Mouse (Mus musculus) CH12.LX (cell line): ENCODE measurements around the gene Gm8994. TPM values are rescaled to one million over a fixed set of nuclear protein-coding genes. Genes with fewer than 3 reads are reported as not detected.

Experiments used
- DNase-seq: peaks from one replicate; pipeline ENCODE4 v3.0.0-alpha.2; 2013; ENCODE audit errors: extremely low read depth
- H3K27ac ChIP-seq: 2 replicates; pipeline ENCODE4 v1.5.1; 2012; ENCODE audit warnings: low read depth, mild to moderate bottlenecking, control low read depth, moderate library complexity; ENCODE audit not compliant: insufficient read depth
- H3K27me3 ChIP-seq: replicated peaks from 2 replicates; pipeline ENCODE3; 2012; ENCODE audit warnings: inconsistent platforms
- H3K36me3 ChIP-seq, 2 experiments: replicated peaks in 1 of 2; 2 replicates each; pipeline versions ENCODE3 to v1.6.1; 2012; ENCODE audit warnings: inconsistent platforms in 1 of 2, low read length in 1 of 2, mild to moderate bottlenecking in 1 of 2, mixed read lengths in 1 of 2, moderate library complexity in 1 of 2; ENCODE audit not compliant: control insufficient read depth in 1 of 2, insufficient read depth in 1 of 2
- H3K4me1 ChIP-seq, 2 experiments: 2 replicates each; pipeline ENCODE4 v1.6.1; 2012; ENCODE audit warnings: inconsistent platforms in 1 of 2, moderate library complexity in 1 of 2; ENCODE audit not compliant: insufficient read depth in 2 of 2, control insufficient read depth in 1 of 2
- H3K4me2 ChIP-seq: 2 replicates; pipeline ENCODE4 v1.6.1; 2012; ENCODE audit warnings: low read depth, mild to moderate bottlenecking, control low read depth; ENCODE audit not compliant: poor library complexity, insufficient read depth, severe bottlenecking
- H3K4me3 ChIP-seq, 3 experiments: fragments of 150-350 bp in 1 of 3; sonication (generic) in 1 of 3; replicated peaks in 1 of 3; 2 replicates each; pipeline versions ENCODE3 to v1.5.1; 2011 to 2012; ENCODE audit warnings: low read depth in 2 of 3, low read length in 2 of 3, mild to moderate bottlenecking in 2 of 3, moderate library complexity in 2 of 3, control low read depth in 1 of 3, improper control_type of control experiment in 1 of 3, inconsistent platforms in 1 of 3, mixed read lengths in 1 of 3; ENCODE audit not compliant: poor library complexity in 1 of 3
- H3K79me2 ChIP-seq: replicated peaks from 2 replicates; pipeline ENCODE4 v1.6.1; 2012; ENCODE audit warnings: mild to moderate bottlenecking, moderate library complexity; ENCODE audit not compliant: control insufficient read depth, poor library complexity, insufficient read depth, severe bottlenecking; ENCODE audit errors: extremely low read depth
- H3K9ac ChIP-seq: 2 replicates; pipeline ENCODE4 v1.6.1; 2012; ENCODE audit warnings: low read depth, mild to moderate bottlenecking, control low read depth, moderate library complexity; ENCODE audit not compliant: insufficient read depth
- H3K9me3 ChIP-seq: replicated peaks from 2 replicates; pipeline ENCODE3; 2012; ENCODE audit warnings: low read length, inconsistent platforms, mixed read lengths
- CHD2 ChIP-seq: IDR thresholded peaks from 2 replicates; pipeline ENCODE4 v1.6.1; 2011; ENCODE audit warnings: low read length, improper control_type of control experiment
- E2F4 ChIP-seq: IDR thresholded peaks from 2 replicates; pipeline ENCODE4 v1.6.1; 2011; ENCODE audit warnings: low read depth, low read length, improper control_type of control experiment; ENCODE audit not compliant: insufficient replicate concordance
- ELF1 ChIP-seq: IDR thresholded peaks from 2 replicates; pipeline ENCODE4 v1.6.1; 2014; ENCODE audit warnings: low read depth, mild to moderate bottlenecking, inconsistent platforms, low read length, improper control_type of control experiment
- EP300 ChIP-seq: IDR thresholded peaks from 2 replicates; pipeline ENCODE4 v1.6.1; 2011; ENCODE audit warnings: low read length, improper control_type of control experiment
- ETS1 ChIP-seq: conservative IDR thresholded peaks from 2 replicates; pipeline ENCODE4 v1.6.1; 2012; ENCODE audit warnings: low read depth, mild to moderate bottlenecking, inconsistent platforms, low read length, improper control_type of control experiment, moderate library complexity
- JUN ChIP-seq: IDR thresholded peaks from 2 replicates; pipeline ENCODE4 v1.6.1; 2011; ENCODE audit warnings: low read depth, mild to moderate bottlenecking, low read length, improper control_type of control experiment, moderate library complexity; ENCODE audit not compliant: insufficient read depth
- JUND ChIP-seq: conservative IDR thresholded peaks from 2 replicates; pipeline ENCODE4 v1.6.1; 2011; ENCODE audit warnings: low read depth, low read length, improper control_type of control experiment
- MAX ChIP-seq: IDR thresholded peaks from 2 replicates; pipeline ENCODE4 v1.6.1; 2011; ENCODE audit warnings: low read length, improper control_type of control experiment
- MYC ChIP-seq: IDR thresholded peaks from 2 replicates; pipeline ENCODE4 v1.6.1; 2011; ENCODE audit warnings: low read depth, mild to moderate bottlenecking, improper control_type of control experiment, low read length
- PAX5 ChIP-seq: IDR thresholded peaks from 2 replicates; pipeline ENCODE4 v1.6.1; 2012; ENCODE audit warnings: low read length, inconsistent platforms, mixed read lengths
- RCOR1 ChIP-seq: conservative IDR thresholded peaks from 2 replicates; pipeline ENCODE4 v1.6.1; 2012; ENCODE audit warnings: low read depth, mild to moderate bottlenecking, inconsistent platforms, low read length, improper control_type of control experiment
- SMC3 ChIP-seq: IDR thresholded peaks from 2 replicates; pipeline ENCODE4 v1.6.1; 2011; ENCODE audit warnings: low read depth, low read length, improper control_type of control experiment
- TBP ChIP-seq: conservative IDR thresholded peaks from 2 replicates; pipeline ENCODE4 v1.6.1; 2011; ENCODE audit warnings: low read depth, low read length, improper control_type of control experiment
- TCF12 ChIP-seq: IDR thresholded peaks from 2 replicates; pipeline ENCODE4 v1.6.1; 2014; ENCODE audit warnings: low read depth, mild to moderate bottlenecking, inconsistent platforms, low read length, improper control_type of control experiment
- USF2 ChIP-seq: conservative IDR thresholded peaks from 2 replicates; pipeline ENCODE4 v1.6.1; 2011; ENCODE audit warnings: low read depth, low read length, improper control_type of control experiment
- ZC3H11A ChIP-seq: IDR thresholded peaks from 2 replicates; pipeline ENCODE4 v1.6.1; 2012; ENCODE audit warnings: low read depth, mild to moderate bottlenecking, inconsistent platforms, low read length, improper control_type of control experiment
- ZKSCAN1 ChIP-seq: IDR thresholded peaks from 2 replicates; pipeline ENCODE4 v1.6.1; 2012; ENCODE audit warnings: low read depth, inconsistent platforms, low read length, improper control_type of control experiment, borderline replicate concordance
- dilution Hi-C: fragments of 300-500 bp; cut with MboI; formaldehyde crosslinking; loops from 2 replicates; pipeline ENCODE4 v1.14.3; 2020; ENCODE audit warnings: low sequenced_read_pairs; ENCODE audit not compliant: extremely low pct_unique_long_range_greater_than_20kb, extremely low pct_ligation_motif_present
- in situ Hi-C: fragments of 300-500 bp; cut with MboI; formaldehyde crosslinking; loops from 3 replicates; pipeline ENCODE4 v1.14.3; 2019; ENCODE audit warnings: low sequenced_read_pairs, low pct_ligation_motif_present, low pct_unique_long_range_greater_than_20kb, mixed read lengths
- polyA plus RNA-seq: library from polyadenylated mRNA; unstranded; fragments of >175 nt; gene quantifications from 2 replicates; pipeline ENCODE4 v1.2.1, GENCODE M21; 2012; ENCODE audit warnings: low read depth; ENCODE audit not compliant: insufficient read length
- total RNA-seq, 2 experiments: library from RNA; depleted of rRNA; stranded (reverse); fragments of 300-350 nt in 1 of 2; fragments of >200 nt in 1 of 2; gene quantifications; 2 replicates each; pipeline ENCODE4 v1.2.3; 2012 to 2014

Gene Gm8994
- total and polyA plus RNA-seq, 3 experiments, result not detected

GRCm38 (mm10) chr6:136343868-136344267, 16.5 kb downstream of the Gm8994 start:
- Histone ChIP-seq H3K27me3 (peaks cover 14% of the 10 kb centered on the region), H3K9ac (no peak overlapping the region), H3K27ac (no peak overlapping the region), H3K4me3 (no peak overlapping the region), H3K79me2 (no peaks in the 10 kb centered on the region), H3K36me3 (no peaks in the 10 kb centered on the region), H3K4me2 (no peak overlapping the region), H3K9me3 (no peaks in the 10 kb centered on the region), H3K4me1 (no peaks in the 10 kb centered on the region)
- dilution Hi-C loops, result no loop called here
- TF ChIP-seq EP300 (no peak), MAX (no peak), E2F4 (no peak), JUND (no peak), ZC3H11A (no peak), SMC3 (no peak), ETS1 (no peak), JUN (no peak), CHD2 (no peak), USF2 (no peak)
- in situ Hi-C loops, result no loop called here
- DNase-seq, result no peak

GRCm38 (mm10) chr6:136345034-136345433, 17.7 kb downstream of the Gm8994 start:
- no peak overlapping the region for H3K4me2 ChIP-seq
- in situ Hi-C loops, result no loop called here
- H3K4me1 ChIP-seq, result no peaks in the 10 kb centered on the region
- H3K79me2 ChIP-seq, result no peaks in the 10 kb centered on the region
- H3K9ac ChIP-seq, result no peak overlapping the region
- dilution Hi-C loops, result no loop called here
- DNase-seq, result no peak
- no peak overlapping the region for H3K4me3 ChIP-seq
- peaks cover 12% of the 10 kb centered on the region for H3K27me3 ChIP-seq
- H3K9me3 ChIP-seq, result no peaks in the 10 kb centered on the region
- no peaks in the 10 kb centered on the region for H3K36me3 ChIP-seq
- no peak overlapping the region for H3K27ac ChIP-seq
- no peak for TF ChIP-seq RCOR1
- no peak for TF ChIP-seq JUN
- TF ChIP-seq E2F4, result no peak
- TF ChIP-seq USF2, result no peak
- TF ChIP-seq TCF12, result no peak
- TF ChIP-seq ELF1, result no peak
- TF ChIP-seq ZKSCAN1, result no peak
- TF ChIP-seq PAX5, result no peak
- no peak for TF ChIP-seq TBP
- TF ChIP-seq MYC, result no peak
